Mouse (Mus musculus) embryonic facial prominence, embryonic 13.5 days (tissue): Measurements from ENCODE around the gene Arhgef39. TPM values are rescaled to one million over a fixed set of nuclear protein-coding genes. Genes with fewer than 3 reads are reported as not detected.
A peak's percentile ranks its signal among the peaks of the same experiment; 100 is the strongest.

Experiments
- ATAC-seq: fragments of 200-750 bp; cut with Nextera tagmentation; 2 replicates; pipeline ENCODE4 v1.8.0; 2017; ENCODE audit warnings: low read depth; ENCODE audit not compliant: insufficient number of reproducible peaks, insufficient read depth, low FRiP score, low TSS enrichment
- H3K27ac ChIP-seq: fragments of 300-500 bp; sonication (generic); 2 replicates; pipeline ENCODE4 v1.5.1; 2015; ENCODE audit warnings: moderate library complexity, mild to moderate bottlenecking, inconsistent platforms
- H3K27me3 ChIP-seq: fragments of 300-500 bp; sonication (generic); 2 replicates; pipeline ENCODE4 v1.6.1; 2015; ENCODE audit warnings: mild to moderate bottlenecking, inconsistent platforms
- H3K36me3 ChIP-seq: fragments of 300-500 bp; sonication (generic); 2 replicates; pipeline ENCODE4 v1.6.1; 2015; ENCODE audit warnings: mild to moderate bottlenecking, inconsistent platforms
- H3K4me1 ChIP-seq: fragments of 300-500 bp; sonication (generic); 2 replicates; pipeline ENCODE4 v1.6.1; 2015; ENCODE audit warnings: inconsistent platforms
- H3K4me2 ChIP-seq: fragments of 300-500 bp; sonication (generic); 2 replicates; pipeline ENCODE4 v1.6.1; 2015; ENCODE audit warnings: moderate library complexity, mild to moderate bottlenecking, inconsistent platforms
- H3K4me3 ChIP-seq: fragments of 300-500 bp; sonication (generic); 2 replicates; pipeline ENCODE4 v1.5.1; 2015; ENCODE audit warnings: mild to moderate bottlenecking, inconsistent platforms
- H3K9ac ChIP-seq: fragments of 300-500 bp; sonication (generic); 2 replicates; pipeline ENCODE4 v1.6.1; 2015; ENCODE audit warnings: mild to moderate bottlenecking, inconsistent platforms
- H3K9me3 ChIP-seq: fragments of 300-500 bp; sonication (generic); 2 replicates; pipeline ENCODE4 v1.6.1; 2016; ENCODE audit warnings: inconsistent platforms
- WGBS: fragments of 180-500 bp; shearing (Covaris S2); methylation state at CpG from one replicate; pipeline ENCODE4 v1.1.7; 2015; ENCODE audit warnings: mixed read lengths; 5-methylcytosine and 5-hydroxymethylcytosine counted together
- polyA plus RNA-seq: library from polyadenylated mRNA; unstranded; fragments of >200 nt; fragmentation: Nextera tagmentation; extraction: Ambion mirVana; gene quantifications from 2 replicates; pipeline ENCODE4 v1.2.1, GENCODE M21; 2015

Arhgef39 gene
- polyA plus RNA-seq, 1 experiment from 2014 or later: 45.7 TPM

DNA sequence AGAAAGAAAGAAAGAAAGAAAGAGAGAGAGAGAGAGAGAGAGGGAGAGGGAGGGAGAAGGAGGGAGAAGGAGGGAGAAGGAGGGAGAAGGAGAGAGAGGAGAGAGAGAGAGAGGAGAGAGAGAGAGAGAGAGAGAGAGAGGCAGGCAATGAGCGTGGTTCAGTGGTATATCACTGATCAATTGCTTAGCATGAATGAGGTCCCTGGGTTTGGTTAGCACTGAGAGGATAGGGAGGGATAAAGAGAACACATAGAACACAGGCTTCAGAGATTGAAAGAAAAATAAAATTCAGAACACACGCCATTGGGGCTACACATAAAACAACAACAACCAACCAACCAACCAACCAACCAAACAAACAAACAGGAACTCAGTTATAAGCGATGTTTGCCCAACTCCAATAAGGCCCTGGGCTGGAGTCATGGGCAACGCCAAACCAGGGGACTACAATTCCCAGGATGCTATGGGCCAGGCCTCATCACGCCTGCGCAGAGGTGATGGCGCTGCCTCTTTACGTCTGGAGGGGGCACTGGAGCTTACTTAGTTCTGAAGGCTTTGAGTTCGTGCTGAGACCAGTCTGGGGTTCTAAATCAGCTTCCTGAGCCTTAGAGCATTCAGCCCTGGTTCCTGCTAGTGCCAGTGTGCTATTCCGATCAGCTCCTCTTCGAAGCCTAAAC lies 21.5 kb downstream of the Arhgef39 start:
- WGBS: 18% methylated on average over 11 of the region's 11 CpGs
- peak overlapping the region; percentile 35 for H3K4me3 ChIP-seq

DNA sequence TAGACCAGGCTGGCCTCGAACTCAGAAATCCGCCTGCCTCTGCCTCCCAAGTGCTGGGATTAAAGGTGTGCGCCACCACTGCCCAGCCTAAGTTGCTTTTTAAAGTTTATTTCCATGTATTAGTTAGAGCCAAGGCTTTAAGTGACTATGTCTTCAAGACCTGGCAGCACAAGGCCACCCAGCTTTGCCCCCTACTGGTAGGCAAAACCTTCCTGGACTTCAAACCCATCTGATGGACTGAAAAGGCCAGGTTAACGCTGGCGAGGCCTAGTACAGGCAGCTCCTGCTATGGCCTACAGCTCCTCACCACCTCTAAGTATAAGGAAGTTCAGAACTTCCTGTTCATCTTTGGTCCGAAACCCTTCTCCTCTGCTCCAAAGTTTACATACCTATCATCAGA lies 22.9 kb downstream of the Arhgef39 start:
- no peaks in the 10 kb centered on the region for H3K27me3 ChIP-seq
- 89% methylated on average over 6 of the region's 6 CpGs for WGBS
- ATAC-seq: no peak
- no peaks in the 10 kb centered on the region for H3K9me3 ChIP-seq
- H3K4me1 ChIP-seq: 0 out of 2 replicates have a peak, but pooled peaks cover 3% of the 10 kb centered on the region
- no peak overlapping the region for H3K9ac ChIP-seq
- no peak overlapping the region for H3K27ac ChIP-seq
- H3K4me2 ChIP-seq: no peak overlapping the region
- no peaks in the 10 kb centered on the region for H3K36me3 ChIP-seq
- no peak overlapping the region for H3K4me3 ChIP-seq

More for the DNA sequence above, 21.5 kb downstream of the Arhgef39 start:
- Histone ChIP-seq H3K27me3 (no peaks in the 10 kb centered on the region), H3K36me3 (no peaks in the 10 kb centered on the region), H3K9ac (0 out of 2 replicates have a peak overlapping the region, but pooled peaks have one; percentile 46), H3K4me2 (peak overlapping the region; percentile 57), H3K4me1 (0 out of 2 replicates have a peak, but pooled peaks cover 3% of the 10 kb centered on the region), H3K27ac (peak overlapping the region; percentile 39; the same call in 1 of the 2 replicates), H3K9me3 (no peaks in the 10 kb centered on the region)
- peak; percentile 81; the same call in 1 of the 2 replicates for ATAC-seq

DNA sequence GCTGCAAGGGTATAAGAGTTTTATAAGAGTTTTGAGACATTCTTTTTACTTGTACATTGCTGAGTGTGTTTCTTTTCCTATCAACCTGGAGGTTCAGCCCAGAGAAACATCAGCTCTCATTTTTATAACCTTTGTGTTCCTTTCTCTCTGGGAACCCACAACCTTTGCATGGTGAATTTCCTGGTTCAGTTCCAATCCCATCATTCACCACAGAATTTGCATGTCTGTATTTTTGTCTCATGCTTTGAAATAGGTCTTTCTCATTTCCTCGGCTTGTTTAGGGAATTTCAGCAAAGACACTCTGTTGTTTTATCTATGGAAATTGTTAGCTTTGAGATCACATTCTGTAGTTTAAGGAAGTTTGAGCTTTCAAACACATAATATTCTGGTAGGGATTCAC lies 25.9 kb downstream of the Arhgef39 start:
- no peak overlapping the region for H3K4me2 ChIP-seq
- H3K27ac ChIP-seq: no peak overlapping the region
- H3K4me1 ChIP-seq: 0 out of 2 replicates have a peak, but pooled peaks cover 3% of the 10 kb centered on the region
- no peaks in the 10 kb centered on the region for H3K27me3 ChIP-seq
- no peaks in the 10 kb centered on the region for H3K36me3 ChIP-seq
- no peak for ATAC-seq
- 64% methylated on average over 1 of the region's 1 CpGs for WGBS
- H3K9me3 ChIP-seq: no peaks in the 10 kb centered on the region
- H3K4me3 ChIP-seq: no peak overlapping the region
- H3K9ac ChIP-seq: no peak overlapping the region

DNA sequence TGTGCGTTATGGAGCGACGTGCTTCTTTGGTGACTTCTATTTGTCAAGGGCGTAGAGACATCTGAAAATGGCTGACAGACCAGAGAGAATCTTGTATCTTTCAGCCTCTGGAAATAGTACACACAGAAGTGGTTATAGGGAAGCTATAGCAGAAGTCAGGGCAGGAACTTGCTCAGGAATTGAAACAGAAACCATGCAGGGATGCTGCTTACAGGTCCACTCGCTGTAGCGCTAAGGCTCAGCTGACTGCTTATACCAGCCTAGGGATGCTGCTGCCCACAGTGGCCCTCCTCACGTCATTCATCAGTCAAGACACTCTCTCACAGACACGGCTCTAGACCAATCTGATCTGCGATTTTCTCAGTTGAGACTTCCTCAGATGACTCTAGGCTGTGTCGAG lies 29.2 kb downstream of the Arhgef39 start:
- Histone ChIP-seq H3K4me2 (no peak overlapping the region), H3K9ac (no peak overlapping the region), H3K4me3 (no peak overlapping the region), H3K4me1 (peaks cover 3% of the 10 kb centered on the region; the same call in 1 of the 2 replicates), H3K36me3 (no peaks in the 10 kb centered on the region), H3K27ac (no peak overlapping the region), H3K27me3 (no peaks in the 10 kb centered on the region), H3K9me3 (no peaks in the 10 kb centered on the region)
- ATAC-seq: no peak
- WGBS: 90% methylated on average over 10 of the region's 10 CpGs

DNA sequence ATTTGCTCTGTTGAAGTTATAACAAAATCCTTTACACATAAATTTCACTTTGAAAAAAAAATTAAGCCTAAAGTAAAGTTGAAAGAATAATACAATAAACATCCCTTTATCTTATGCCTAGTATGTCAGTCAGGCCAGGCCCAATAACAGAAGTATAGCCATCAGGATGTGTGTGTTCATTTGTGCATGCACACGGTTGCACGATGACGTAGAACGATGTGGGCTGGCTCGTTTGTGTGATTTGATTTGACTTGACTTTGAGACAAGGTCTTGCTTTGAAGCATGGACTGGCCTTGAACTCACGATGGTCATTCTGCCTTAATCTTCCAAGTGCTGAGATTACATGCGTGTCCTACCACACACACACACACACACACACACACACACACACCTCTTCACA lies 32.6 kb downstream of the Arhgef39 start:
- no peaks in the 10 kb centered on the region for H3K27me3 ChIP-seq
- no peak overlapping the region for H3K9ac ChIP-seq
- no peak overlapping the region for H3K4me2 ChIP-seq
- no peak overlapping the region for H3K27ac ChIP-seq
- H3K36me3 ChIP-seq: no peaks in the 10 kb centered on the region
- no peak overlapping the region for H3K4me3 ChIP-seq
- WGBS: 86% methylated on average over 7 of the region's 7 CpGs
- ATAC-seq: no peak
- H3K4me1 ChIP-seq: peaks cover 3% of the 10 kb centered on the region; the same call in 1 of the 2 replicates
- no peaks in the 10 kb centered on the region for H3K9me3 ChIP-seq

DNA sequence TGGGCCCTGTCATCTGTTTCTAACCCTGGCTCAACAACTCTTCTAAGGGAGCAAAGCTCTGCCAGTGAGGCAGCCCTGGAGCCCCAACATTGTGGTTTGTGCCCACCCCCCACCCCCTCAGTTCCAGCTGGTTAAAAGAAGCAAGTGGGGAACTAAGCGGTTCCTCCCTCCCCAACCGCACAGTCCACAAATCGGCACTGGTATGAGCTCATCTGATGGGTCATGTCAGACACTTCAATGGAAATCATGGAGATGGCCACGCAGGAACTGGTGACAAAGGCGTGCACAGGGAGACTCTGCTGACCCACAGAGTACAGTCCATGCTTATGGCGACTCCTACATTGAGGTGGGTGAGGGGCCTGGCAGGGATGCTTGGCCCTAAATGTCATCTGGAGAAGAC lies 33.6 kb downstream of the Arhgef39 start:
- Histone ChIP-seq H3K36me3 (no peaks in the 10 kb centered on the region), H3K9ac (no peak overlapping the region), H3K27me3 (no peaks in the 10 kb centered on the region), H3K9me3 (no peaks in the 10 kb centered on the region), H3K4me3 (no peak overlapping the region), H3K27ac (no peak overlapping the region), H3K4me2 (no peak overlapping the region), H3K4me1 (peaks cover 3% of the 10 kb centered on the region; the same call in 1 of the 2 replicates)
- no peak for ATAC-seq
- WGBS: 87% methylated on average over 6 of the region's 6 CpGs

DNA sequence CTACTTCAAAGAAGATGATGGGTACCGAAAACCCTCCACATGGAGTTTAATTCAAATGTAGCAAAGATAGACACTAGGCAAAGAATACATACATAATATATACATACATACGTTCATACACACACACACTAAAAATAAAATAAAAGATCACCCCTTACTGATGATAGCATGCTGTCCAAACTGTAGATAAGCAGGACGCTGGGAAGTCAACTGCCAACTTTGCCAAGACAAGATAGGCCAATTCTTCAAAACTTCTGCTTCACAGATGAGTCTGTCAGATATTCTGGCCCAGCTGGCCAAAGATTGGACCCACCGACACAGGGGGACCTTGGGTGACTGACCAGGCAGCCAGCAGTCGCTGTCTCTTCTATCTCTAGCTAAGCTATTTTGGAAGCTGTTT lies 36.4 kb downstream of the Arhgef39 start:
- Histone ChIP-seq H3K9ac (no peak overlapping the region), H3K27me3 (no peaks in the 10 kb centered on the region; the same call in 1 of the 2 replicates), H3K27ac (no peak overlapping the region), H3K4me3 (no peak overlapping the region), H3K4me2 (no peak overlapping the region), H3K36me3 (no peaks in the 10 kb centered on the region), H3K4me1 (peaks cover 3% of the 10 kb centered on the region; the same call in 1 of the 2 replicates), H3K9me3 (no peaks in the 10 kb centered on the region)
- WGBS: 90% methylated on average over 5 of the region's 5 CpGs
- no peak for ATAC-seq

DNA sequence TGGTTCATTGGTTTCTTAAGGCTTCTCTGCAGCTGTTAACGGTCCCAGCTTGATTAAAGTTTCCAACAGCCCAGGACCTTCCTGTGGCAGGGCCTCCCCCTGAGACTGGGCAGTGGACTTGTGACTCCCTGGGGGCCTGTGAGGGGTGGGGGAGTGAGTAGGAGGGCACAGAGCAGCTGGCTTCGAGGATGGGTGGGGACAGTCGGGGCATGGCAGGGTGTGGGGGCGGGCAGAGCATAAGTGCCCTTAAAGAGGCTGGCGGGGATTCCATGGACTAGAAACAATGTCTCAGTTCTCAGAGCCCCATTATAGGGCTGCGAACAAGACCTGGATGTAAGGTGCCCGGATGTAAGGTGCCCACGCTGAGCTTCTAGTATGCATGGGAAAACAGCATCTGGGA lies 42.4 kb downstream of the Arhgef39 start:
- no peak for ATAC-seq

DNA sequence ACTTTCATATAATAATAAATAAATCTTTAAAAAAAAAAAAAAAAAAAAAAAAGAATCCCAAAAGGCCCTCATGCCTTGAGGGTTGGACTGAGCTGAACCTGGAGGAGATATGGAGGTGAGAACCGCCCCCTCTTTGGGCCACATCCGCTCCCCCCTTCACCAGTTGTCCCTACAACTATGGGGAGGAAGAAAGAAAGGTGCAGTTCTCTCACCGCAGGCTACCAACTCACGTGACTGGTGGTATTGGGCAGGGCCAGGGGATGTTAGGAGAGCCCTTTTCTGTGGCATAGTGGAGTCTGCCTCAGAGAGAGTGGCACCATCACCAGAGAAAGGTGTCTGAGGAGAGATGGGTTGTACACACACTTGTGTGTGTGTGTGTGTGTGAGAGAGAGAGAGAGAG lies 43.0 kb downstream of the Arhgef39 start:
- no peak overlapping the region for H3K9ac ChIP-seq
- H3K4me3 ChIP-seq: no peak overlapping the region

More for the DNA sequence above, 42.4 kb downstream of the Arhgef39 start:
- Histone ChIP-seq H3K4me1 (peaks cover 17% of the 10 kb centered on the region), H3K36me3 (no peaks in the 10 kb centered on the region), H3K27ac (no peak overlapping the region), H3K4me3 (no peak overlapping the region), H3K9ac (no peak overlapping the region), H3K9me3 (no peaks in the 10 kb centered on the region), H3K27me3 (peaks cover 31% of the 10 kb centered on the region), H3K4me2 (no peak overlapping the region)
- WGBS: 26% methylated on average over 8 of the region's 8 CpGs

DNA sequence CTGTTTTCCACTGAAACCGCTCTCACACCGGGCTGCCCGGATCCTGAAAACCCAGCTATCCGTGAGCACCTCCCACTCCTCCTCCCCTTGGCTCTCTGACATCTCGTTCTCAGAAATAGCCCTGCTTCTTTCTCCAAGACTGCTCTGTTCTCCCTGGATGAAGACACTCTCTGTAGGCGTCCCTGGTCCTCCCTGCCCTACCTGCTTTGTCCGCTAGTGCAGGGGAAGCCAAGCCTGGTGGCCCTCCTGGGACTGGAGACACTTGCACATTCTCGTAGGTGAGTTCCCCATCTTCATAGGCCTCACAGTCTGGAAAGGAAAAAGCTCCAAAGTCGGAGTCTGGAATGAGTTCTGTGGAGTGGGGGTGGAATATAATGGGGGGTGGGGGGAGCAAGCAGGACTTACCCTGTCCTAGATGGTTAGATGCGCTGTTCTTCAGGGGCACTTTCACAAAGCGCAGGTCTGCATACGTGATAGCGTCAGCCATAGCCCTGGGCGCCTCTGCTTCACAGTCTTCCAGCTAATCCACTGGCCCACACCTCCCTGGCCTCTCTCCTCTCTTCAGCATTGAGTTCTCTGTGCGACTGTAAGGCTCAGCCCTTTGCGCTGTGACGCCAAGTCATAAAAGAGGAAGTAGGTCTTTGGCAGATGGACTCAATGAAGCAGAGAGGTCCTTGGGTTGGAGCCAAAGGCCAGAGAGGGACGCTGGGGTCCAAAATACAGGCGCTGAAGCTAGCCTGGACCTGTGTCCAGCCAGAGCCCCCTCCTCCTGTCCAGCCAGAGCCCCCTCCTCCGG lies 45.3 kb downstream of the Arhgef39 start, which contains the start of gene Cd72:
Cd72 (minus strand) TSS at position 588 of the 796 bp plus-strand sequence.
- Histone ChIP-seq H3K27me3 (peaks cover 32% of the 10 kb centered on the region), H3K4me3 (peak within 1 kb of the TSS; percentile 34), H3K36me3 (no peaks in the 10 kb centered on the region), H3K9me3 (no peaks in the 10 kb centered on the region), H3K4me2 (peak within 1 kb of the TSS; percentile 67), H3K4me1 (peaks cover 22% of the 10 kb centered on the region), H3K27ac (no peak within 1 kb of the TSS), H3K9ac (peak within 1 kb of the TSS; percentile 64)
- ATAC-seq: no peak
- WGBS: 32% methylated on average over 20 of the region's 20 CpGs

More for the DNA sequence above, 43.0 kb downstream of the Arhgef39 start:
- Histone ChIP-seq H3K27me3 (peaks cover 32% of the 10 kb centered on the region), H3K9me3 (no peaks in the 10 kb centered on the region), H3K4me2 (no peak overlapping the region), H3K27ac (no peak overlapping the region), H3K36me3 (no peaks in the 10 kb centered on the region), H3K4me1 (peaks cover 17% of the 10 kb centered on the region)
- 18% methylated on average over 4 of the region's 4 CpGs for WGBS
- ATAC-seq: no peak

DNA sequence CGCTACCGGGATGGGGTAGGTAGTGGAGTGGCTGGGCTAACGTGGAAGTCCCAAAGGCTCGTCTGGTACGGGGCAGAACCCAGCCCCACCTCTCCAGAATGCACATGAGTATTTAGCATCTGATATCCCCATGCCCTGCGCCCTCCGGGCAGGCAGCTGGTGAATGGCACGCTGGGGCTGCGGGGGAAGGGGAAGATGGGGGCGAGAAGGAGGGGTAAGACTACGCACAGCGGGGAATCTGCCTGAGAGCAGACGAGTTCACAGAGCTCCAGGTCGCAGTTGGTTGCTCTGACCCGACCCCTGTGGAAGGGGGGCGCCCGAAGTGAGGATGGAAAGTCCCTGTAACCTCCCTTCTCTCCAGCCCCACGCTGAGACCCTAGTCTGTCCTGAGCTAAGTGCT lies 46.1 kb downstream of the Arhgef39 start:
- peaks cover 22% of the 10 kb centered on the region for H3K4me1 ChIP-seq
- peaks cover 3% of the 10 kb centered on the region; the same call in 1 of the 2 replicates for H3K36me3 ChIP-seq
- H3K4me2 ChIP-seq: peak overlapping the region; percentile 67
- ATAC-seq: peak; percentile 52; the same call in 1 of the 2 replicates
- H3K27ac ChIP-seq: no peak overlapping the region
- H3K4me3 ChIP-seq: peak overlapping the region; percentile 34
- no peaks in the 10 kb centered on the region for H3K9me3 ChIP-seq
- WGBS: under 1% methylated on average over 18 of the region's 18 CpGs
- H3K27me3 ChIP-seq: peaks cover 32% of the 10 kb centered on the region
- H3K9ac ChIP-seq: peak overlapping the region; percentile 64
